Mouse (Mus musculus) embryonic facial prominence, embryonic 11.5 days (tissue): Measurements from ENCODE around the gene Nol7. TPM values are rescaled to one million over a fixed set of nuclear protein-coding genes. Genes with fewer than 3 reads are reported as not detected.

Experiments used
- ATAC-seq: fragments of 200-750 bp; cut with Nextera tagmentation; replicated peaks from 2 replicates; pipeline ENCODE4 v1.8.0; 2017; ENCODE audit warnings: low read depth; ENCODE audit not compliant: insufficient number of reproducible peaks, low FRiP score, low TSS enrichment
- DNase-seq: peaks from one replicate; pipeline ENCODE4 v3.0.0-alpha.2; 2015; ENCODE audit warnings: low spot score
- H3K27ac ChIP-seq: fragments of 300-500 bp; sonication (generic); replicated peaks from 2 replicates; pipeline ENCODE4 v1.5.1; 2014; ENCODE audit warnings: mild to moderate bottlenecking, low read depth, low read length, control low read depth
- H3K27me3 ChIP-seq: fragments of 300-500 bp; sonication (generic); 2 replicates; pipeline ENCODE4 v1.6.1; 2014; ENCODE audit warnings: mild to moderate bottlenecking, low read length, moderate library complexity, mixed read lengths; ENCODE audit not compliant: control insufficient read depth, insufficient read depth
- H3K36me3 ChIP-seq: fragments of 300-500 bp; sonication (generic); replicated peaks from 2 replicates; pipeline ENCODE4 v1.6.1; 2014; ENCODE audit warnings: low read depth, mild to moderate bottlenecking, low read length, moderate library complexity, mixed read lengths; ENCODE audit not compliant: control insufficient read depth, insufficient read depth
- H3K4me1 ChIP-seq: fragments of 300-500 bp; sonication (generic); 2 replicates; pipeline ENCODE4 v1.6.1; 2014; ENCODE audit warnings: low read length, mixed read lengths; ENCODE audit not compliant: control insufficient read depth, insufficient read depth
- H3K4me2 ChIP-seq: fragments of 300-500 bp; sonication (generic); 2 replicates; pipeline ENCODE4 v1.6.1; 2014; ENCODE audit warnings: low read depth, mild to moderate bottlenecking, control low read depth, low read length, moderate library complexity
- H3K4me3 ChIP-seq: fragments of 300-500 bp; sonication (generic); 2 replicates; pipeline ENCODE4 v1.5.1; 2014; ENCODE audit warnings: low read depth, low read length, control low read depth
- H3K9ac ChIP-seq: fragments of 300-500 bp; sonication (generic); replicated peaks from 2 replicates; pipeline ENCODE4 v1.6.1; 2014; ENCODE audit warnings: mild to moderate bottlenecking, control low read depth, low read length
- H3K9me3 ChIP-seq: fragments of 300-500 bp; sonication (generic); replicated peaks from 2 replicates; pipeline ENCODE4 v1.6.1; 2016; ENCODE audit warnings: mild to moderate bottlenecking, low read length, inconsistent platforms, mixed read lengths; ENCODE audit not compliant: control insufficient read depth
- WGBS: fragments of 180-500 bp; shearing (Covaris S2); extraction: QIAGEN DNeasy Blood & Tissue Kit; methylation state at CpG from one replicate; pipeline ENCODE4 v1.1.7; 2014; 5-methylcytosine and 5-hydroxymethylcytosine counted together
- polyA plus RNA-seq: library from polyadenylated mRNA; unstranded; fragments of >200 nt; fragmentation: Nextera tagmentation; extraction: Ambion mirVana; gene quantifications from 2 replicates; pipeline ENCODE4 v1.2.1, GENCODE M21; 2014

Nol7 gene
- polyA plus RNA-seq = 184 and 203 TPM in 2 replicates

- Histone ChIP-seq H3K4me2 (peak within 1 kb of the TSS; percentile 48), H3K9me3 (no peaks in the 10 kb centered on the region), H3K4me3 (peak within 1 kb of the TSS; percentile 72), H3K9ac (peak within 1 kb of the TSS; percentile 87), H3K27ac (peak within 1 kb of the TSS; percentile 85), H3K36me3 (no peaks in the 10 kb centered on the region; the same call in 1 of the 2 replicates), H3K4me1 (no peaks in the 10 kb centered on the region), H3K27me3 (no peaks in the 10 kb centered on the region)
- 1% methylated on average over 72 of the region's 72 CpGs for WGBS
- DNase-seq (peak; percentile 94), ATAC-seq (peak; percentile 88)
Measured at GRCm38 (mm10) chr13:43398297-43399080, at the start of gene Nol7. Gene Nol7, plus strand, starts transcription at chr13:43398390.

GRCm38 (mm10) chr13:43349376-43349775 is 48.8 kb upstream of the Nol7 start:
- Histone ChIP-seq H3K4me3 (no peak overlapping the region), H3K4me1 (no peaks in the 10 kb centered on the region), H3K27me3 (no peaks in the 10 kb centered on the region), H3K36me3 (no peaks in the 10 kb centered on the region), H3K9me3 (no peaks in the 10 kb centered on the region), H3K9ac (no peak overlapping the region), H3K27ac (no peak overlapping the region), H3K4me2 (no peak overlapping the region)
- no peak for DNase-seq
- ATAC-seq = no peak
- 89% methylated on average over 8 of the region's 8 CpGs for WGBS

- Histone ChIP-seq H3K27ac (no peak overlapping the region), H3K4me1 (no peaks in the 10 kb centered on the region), H3K4me2 (no peak overlapping the region), H3K4me3 (no peak overlapping the region), H3K9me3 (no peaks in the 10 kb centered on the region), H3K36me3 (no peaks in the 10 kb centered on the region), H3K9ac (no peak overlapping the region), H3K27me3 (no peaks in the 10 kb centered on the region)
- DNase-seq = no peak
- ATAC-seq = no peak
- WGBS = 64% methylated on average over 9 of the region's 9 CpGs
Measured at GRCm38 (mm10) chr13:43350489-43351169, 47.6 kb upstream of the Nol7 start.

- no peaks in the 10 kb centered on the region for H3K27me3 ChIP-seq
- no peaks in the 10 kb centered on the region for H3K4me1 ChIP-seq
- DNase-seq (no peak), ATAC-seq (no peak)
- H3K9me3 ChIP-seq = no peaks in the 10 kb centered on the region
- WGBS = 77% methylated on average over 4 of the region's 4 CpGs
- H3K4me3 ChIP-seq = no peak overlapping the region
- H3K27ac ChIP-seq = no peak overlapping the region
- no peak overlapping the region for H3K4me2 ChIP-seq
- H3K36me3 ChIP-seq = no peaks in the 10 kb centered on the region
- H3K9ac ChIP-seq = no peak overlapping the region
Measured at GRCm38 (mm10) chr13:43353356-43353755, 44.8 kb upstream of the Nol7 start.

- H3K4me2 ChIP-seq = no peak overlapping the region
- H3K4me3 ChIP-seq = no peak overlapping the region
- 84% methylated on average over 12 of the region's 12 CpGs for WGBS
- no peak for DNase-seq
- no peaks in the 10 kb centered on the region for H3K27me3 ChIP-seq
- no peak for ATAC-seq
- no peak overlapping the region for H3K9ac ChIP-seq
- no peaks in the 10 kb centered on the region for H3K36me3 ChIP-seq
- H3K27ac ChIP-seq = no peak overlapping the region
- no peaks in the 10 kb centered on the region for H3K9me3 ChIP-seq
- no peaks in the 10 kb centered on the region for H3K4me1 ChIP-seq
Measured at GRCm38 (mm10) chr13:43354362-43354761, 43.8 kb upstream of the Nol7 start.

- no peak overlapping the region for H3K9ac ChIP-seq
- ATAC-seq (no peak), DNase-seq (no peak)
- WGBS = 82% methylated on average over 14 of the region's 14 CpGs
- H3K4me1 ChIP-seq = no peaks in the 10 kb centered on the region
- no peaks in the 10 kb centered on the region for H3K36me3 ChIP-seq
- no peaks in the 10 kb centered on the region for H3K9me3 ChIP-seq
- no peak overlapping the region for H3K4me3 ChIP-seq
- no peak overlapping the region for H3K4me2 ChIP-seq
- H3K27ac ChIP-seq = no peak overlapping the region
- no peaks in the 10 kb centered on the region for H3K27me3 ChIP-seq
Measured at GRCm38 (mm10) chr13:43356346-43357125, 41.7 kb upstream of the Nol7 start.

GRCm38 (mm10) chr13:43360534-43360933 is 37.7 kb upstream of the Nol7 start:
- Histone ChIP-seq H3K9ac (no peak overlapping the region), H3K27ac (no peak overlapping the region), H3K4me1 (no peaks in the 10 kb centered on the region), H3K4me2 (no peak overlapping the region), H3K4me3 (no peak overlapping the region), H3K27me3 (no peaks in the 10 kb centered on the region), H3K36me3 (no peaks in the 10 kb centered on the region), H3K9me3 (no peaks in the 10 kb centered on the region)
- DNase-seq (no peak), ATAC-seq (no peak)
- WGBS = 62% methylated on average over 6 of the region's 6 CpGs
